Mouse (Mus musculus) mouse embryonic stem cell (cell line): ENCODE measurements at regions not wholly inside any gene's neighbourhood (a gene's known extent, or its start where the extent isn't known, plus 50 kb on each side); places are given as distances from the start of the nearest gene placed in this dataset.

ENCODE experiments used
- in situ Hi-C, 2 experiments: fragments of 300-500 bp; cut with MboI; formaldehyde crosslinking; loops; 1 replicate in 1 of 2; 3 replicates in 1 of 2; pipeline ENCODE4 v1.14.3; 2019 to 2020; ENCODE audit warnings: low sequenced_read_pairs in 2 of 2, low pct_unique_long_range_greater_than_20kb in 1 of 2, mixed read lengths in 1 of 2; ENCODE audit not compliant: unreplicated experiment in 1 of 2

GRCm38 (mm10) chr8:93755981-93756380, 53.8 kb upstream of the Gnao1 start:
- in situ Hi-C loops = no loop called here
